Mouse (Mus musculus) lung, postnatal 0 days (tissue): ENCODE data around the gene Pfdn4.

Source experiments
- CTCF ChIP-seq: IDR thresholded peaks from 2 replicates; pipeline ENCODE4 v1.5.1; 2016; ENCODE audit warnings: antibody characterized with exemption, mild to moderate bottlenecking
- EP300 ChIP-seq: IDR thresholded peaks from 2 replicates; pipeline ENCODE4 v1.6.1; 2016; ENCODE audit warnings: antibody characterized with exemption, mild to moderate bottlenecking, control low read depth

DNA sequence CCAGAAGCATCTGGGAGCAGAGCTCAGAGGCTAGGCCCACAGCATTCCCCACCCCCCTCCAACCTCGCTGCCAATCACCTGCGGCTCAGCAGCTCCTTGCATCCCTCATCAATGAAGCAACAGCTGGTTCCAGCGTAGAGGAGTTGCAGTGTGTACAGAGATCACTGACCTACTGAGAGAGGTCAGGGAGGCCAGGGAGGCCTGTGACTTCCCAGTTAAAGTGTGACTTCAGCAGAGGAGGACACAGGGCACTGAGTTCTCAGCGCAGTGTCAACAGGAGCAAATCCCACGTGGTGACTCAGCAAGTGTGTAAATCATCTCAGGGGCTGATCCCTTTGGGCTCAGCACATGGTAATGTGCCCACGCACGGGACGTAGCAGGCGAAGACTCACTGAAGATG lies 36.4 kb upstream of the Pfdn4 start:
- TF ChIP-seq CTCF (no peak), EP300 (no peak)
